Mouse (Mus musculus) liver, adult 2 months (tissue): ENCODE data around the gene Frrs1. TPM values are rescaled to one million over a fixed set of nuclear protein-coding genes. Genes with fewer than 3 reads are reported as not detected.

ENCODE experiments used
- DNase-seq: peaks from one replicate; pipeline ENCODE4 v3.0.0-alpha.2; 2011; ENCODE audit warnings: low read depth, low spot score; ENCODE audit errors: extremely low read depth
- H3K27ac ChIP-seq: fragments of 200-500 bp; replicated peaks from 2 replicates; pipeline ENCODE4 v1.5.1; 2012; ENCODE audit warnings: low read depth, mild to moderate bottlenecking, control low read depth, inconsistent platforms, low read length; ENCODE audit not compliant: insufficient read depth
- H3K27me3 ChIP-seq: fragments of 200-500 bp; 2 replicates; pipeline ENCODE4 v1.6.1; 2012; ENCODE audit warnings: mild to moderate bottlenecking, moderate library complexity, low read length, inconsistent platforms; ENCODE audit not compliant: control insufficient read depth, insufficient read depth
- H3K36me3 ChIP-seq: fragments of 200-500 bp; 2 replicates; pipeline ENCODE4 v1.6.1; 2012; ENCODE audit warnings: low read length, inconsistent platforms; ENCODE audit not compliant: control insufficient read depth, insufficient read depth
- H3K4me1 ChIP-seq: fragments of 200-500 bp; 2 replicates; pipeline ENCODE4 v1.6.1; 2011; ENCODE audit warnings: low read length; ENCODE audit not compliant: control insufficient read depth, insufficient read depth
- H3K4me3 ChIP-seq: fragments of 200-500 bp; 2 replicates; pipeline ENCODE4 v1.5.1; 2011; ENCODE audit warnings: low read depth, mild to moderate bottlenecking, control low read depth, low read length, moderate library complexity; ENCODE audit not compliant: insufficient read depth
- H3K79me2 ChIP-seq: fragments of 200-500 bp; 2 replicates; pipeline ENCODE4 v1.6.1; 2012; ENCODE audit warnings: inconsistent platforms, mild to moderate bottlenecking, low read length, moderate library complexity; ENCODE audit not compliant: control insufficient read depth, insufficient read depth
- H3K9ac ChIP-seq: fragments of 200-500 bp; 2 replicates; pipeline ENCODE4 v1.6.1; 2012; ENCODE audit warnings: low read depth, mild to moderate bottlenecking, control low read depth, inconsistent platforms, low read length
- CTCF ChIP-seq: fragments of 200-500 bp; IDR thresholded peaks from 2 replicates; pipeline ENCODE4 v1.5.1; 2011; ENCODE audit warnings: low read depth, low read length, control low read depth
- POLR2A ChIP-seq: fragments of 200-500 bp; IDR thresholded peaks from 2 replicates; pipeline ENCODE4 v1.6.1; 2011; ENCODE audit warnings: low read length, control low read depth; ENCODE audit not compliant: insufficient read depth; ENCODE audit errors: extremely low read depth
- WGBS: fragments of 180-500 bp; shearing (Covaris S2); methylation state at CpG from one replicate; pipeline ENCODE4 v1.1.7; 2018; 5-methylcytosine and 5-hydroxymethylcytosine counted together
- polyA plus RNA-seq: library from polyadenylated mRNA; depleted of rRNA; stranded (reverse); fragments of >200 nt; gene quantifications from 2 replicates; pipeline ENCODE4 v1.2.3, GENCODE M21; 2012
- total RNA-seq: library from RNA; depleted of rRNA; stranded (reverse); fragments of >200 nt; gene quantifications from 2 replicates; pipeline ENCODE4 v1.2.3, GENCODE M21; 2014

The Frrs1 gene
- total and polyA plus RNA-seq, 2 experiments: 14.4 to 39.7 TPM

- 85% methylated on average over 6 of the region's 6 CpGs for WGBS
- no peak for DNase-seq
- no peak overlapping the region for H3K4me3 ChIP-seq
- peaks cover 6% of the 10 kb centered on the region for H3K4me1 ChIP-seq
- TF ChIP-seq CTCF (no peak), POLR2A (no peak)
- no peak overlapping the region for H3K27ac ChIP-seq
- H3K79me2 ChIP-seq: no peaks in the 10 kb centered on the region
- H3K36me3 ChIP-seq: no peaks in the 10 kb centered on the region
- no peaks in the 10 kb centered on the region for H3K27me3 ChIP-seq
- H3K9ac ChIP-seq: no peak overlapping the region
Observed at GRCm38 (mm10) chr3:116857611-116858010, 1.7 kb upstream of the Frrs1 start.

GRCm38 (mm10) chr3:116859752-116860151 lies 488 bp downstream of the Frrs1 start:
- Histone ChIP-seq H3K4me3 (no peak overlapping the region), H3K79me2 (peaks cover 4% of the 10 kb centered on the region; the same call in 1 of the 2 replicates), H3K36me3 (no peaks in the 10 kb centered on the region), H3K4me1 (peaks cover 12% of the 10 kb centered on the region), H3K27ac (no peak overlapping the region), H3K9ac (no peak overlapping the region), H3K27me3 (no peaks in the 10 kb centered on the region)
- WGBS: 73% methylated on average over 5 of the region's 5 CpGs
- DNase-seq: no peak
- TF ChIP-seq POLR2A (no peak), CTCF (no peak)

GRCm38 (mm10) chr3:116860333-116861222 lies 1.3 kb downstream of the Frrs1 start:
- peak; percentile 76 for DNase-seq
- H3K4me1 ChIP-seq: peaks cover 12% of the 10 kb centered on the region
- H3K4me3 ChIP-seq: peak overlapping the region; percentile 70; the same call in 1 of the 2 replicates
- TF ChIP-seq POLR2A (no peak), CTCF (no peak)
- peaks cover 8% of the 10 kb centered on the region; the same call in 1 of the 2 replicates for H3K79me2 ChIP-seq
- H3K27me3 ChIP-seq: no peaks in the 10 kb centered on the region
- H3K27ac ChIP-seq: peak overlapping the region; percentile 34; the same call in 1 of the 2 replicates
- WGBS: 19% methylated on average over 19 of the region's 19 CpGs
- H3K9ac ChIP-seq: no peak overlapping the region
- no peaks in the 10 kb centered on the region for H3K36me3 ChIP-seq

- H3K9ac ChIP-seq: no peak overlapping the region
- H3K27ac ChIP-seq: peak overlapping the region; percentile 34; the same call in 1 of the 2 replicates
- DNase-seq: no peak
- peaks cover 8% of the 10 kb centered on the region; the same call in 1 of the 2 replicates for H3K79me2 ChIP-seq
- peak overlapping the region; percentile 70 for H3K4me3 ChIP-seq
- no peaks in the 10 kb centered on the region for H3K27me3 ChIP-seq
- H3K36me3 ChIP-seq: no peaks in the 10 kb centered on the region
- TF ChIP-seq CTCF (no peak), POLR2A (no peak)
- peaks cover 12% of the 10 kb centered on the region for H3K4me1 ChIP-seq
- 6% methylated on average over 4 of the region's 4 CpGs for WGBS
Observed at GRCm38 (mm10) chr3:116861223-116861539, 1.9 kb downstream of the Frrs1 start.

- Histone ChIP-seq H3K27me3 (no peaks in the 10 kb centered on the region), H3K9ac (peak overlapping the region; percentile 62), H3K4me1 (peaks cover 12% of the 10 kb centered on the region), H3K79me2 (peaks cover 8% of the 10 kb centered on the region; the same call in 1 of the 2 replicates), H3K36me3 (no peaks in the 10 kb centered on the region), H3K4me3 (peak overlapping the region; percentile 70), H3K27ac (peak overlapping the region; percentile 75)
- WGBS: under 1% methylated on average over 25 of the region's 25 CpGs
- peak; percentile 75 for DNase-seq
- no peak for TF ChIP-seq POLR2A
- TF ChIP-seq CTCF: peak; percentile 22; the same call in 1 of the 2 replicates
Observed at GRCm38 (mm10) chr3:116861540-116862067, 2.3 kb downstream of the Frrs1 start.
